Mouse (Mus musculus): Measurements from ENCODE around the gene Gm49388.

Gm49388 gene

DNA sequence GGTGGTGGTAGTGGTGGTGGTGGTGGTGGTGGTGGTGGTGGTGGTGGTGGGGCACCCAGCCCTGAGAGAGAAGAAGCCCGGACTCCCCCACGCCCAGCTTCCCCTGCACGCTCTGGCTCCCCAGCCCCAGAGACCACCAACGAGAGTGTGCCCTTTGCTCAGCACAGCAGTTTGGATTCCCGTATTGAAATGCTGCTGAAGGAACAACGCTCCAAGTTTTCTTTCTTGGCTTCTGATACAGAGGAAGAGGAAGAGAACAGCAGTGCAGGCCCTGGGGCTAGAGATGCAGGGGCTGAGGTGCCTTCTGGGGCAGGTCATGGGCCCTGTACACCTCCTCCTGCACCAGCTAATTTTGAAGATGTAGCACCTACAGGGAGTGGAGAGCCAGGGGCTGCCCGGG lies at the start of gene Gm49388:
Gm49388 (plus strand) TSS at position 301 of the 400 bp plus-strand sequence.
- DNase-seq (ENCODE audit: low spot score) = no peak

DNA sequence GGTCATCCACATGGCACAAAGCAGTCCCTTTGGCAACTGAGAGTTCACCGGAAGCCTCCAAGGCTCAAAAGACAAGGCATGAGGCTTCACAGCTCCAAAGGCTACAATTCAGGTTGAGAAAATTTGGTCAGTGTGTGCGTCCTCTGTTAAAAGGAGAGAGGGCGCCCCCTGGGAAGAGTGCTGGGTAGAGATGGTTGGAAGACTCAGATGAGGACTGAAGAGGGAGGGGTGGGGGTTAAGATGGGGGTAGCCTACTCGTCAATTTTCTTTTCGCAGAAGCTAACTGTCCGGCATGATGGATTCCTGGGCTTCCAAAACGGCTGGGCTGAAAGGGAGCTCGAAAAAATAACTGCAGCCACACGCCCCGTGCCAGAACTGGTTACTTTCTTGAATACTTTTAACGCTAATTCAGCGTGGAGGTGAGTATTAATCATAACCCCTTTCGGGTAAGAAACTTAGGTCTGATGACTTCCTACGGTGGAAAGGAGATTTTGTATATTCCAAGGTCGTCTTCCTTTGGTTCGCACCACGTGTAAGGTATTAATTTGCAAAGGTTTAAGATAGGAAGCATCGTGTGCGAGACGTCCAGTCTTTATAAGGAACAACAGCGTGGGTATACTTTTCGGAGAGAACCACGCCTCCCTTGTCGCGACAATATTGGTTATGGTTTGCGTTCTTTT lies 40.9 kb upstream of the Gm49388 start, which contains the start of gene Fbxl19:
Fbxl19 (plus strand) TSS at position 178 of the 680 bp plus-strand sequence.
- DNase-seq (ENCODE audit: low spot score) = no peak

DNA sequence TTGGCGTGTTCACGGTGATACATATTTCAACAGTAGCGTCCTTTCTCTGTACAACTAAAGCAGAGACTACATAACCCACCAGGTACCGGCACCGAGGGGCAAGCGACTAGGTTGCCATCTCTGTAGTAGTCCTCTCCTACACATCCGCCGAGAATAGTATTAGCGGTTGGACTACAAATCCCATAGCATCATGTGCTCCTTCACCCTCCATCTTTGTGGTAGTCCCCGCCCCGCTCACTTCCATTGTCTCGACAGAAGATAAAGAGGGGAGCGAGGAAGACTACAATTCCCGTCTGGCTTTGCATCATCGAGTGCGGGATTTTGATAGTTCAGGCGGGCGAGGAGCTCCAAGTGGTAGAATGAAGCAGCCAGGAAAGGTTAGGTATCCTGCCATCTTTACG lies 40.2 kb upstream of the Gm49388 start:
- peak; percentile 55 for DNase-seq (ENCODE audit: low spot score)

DNA sequence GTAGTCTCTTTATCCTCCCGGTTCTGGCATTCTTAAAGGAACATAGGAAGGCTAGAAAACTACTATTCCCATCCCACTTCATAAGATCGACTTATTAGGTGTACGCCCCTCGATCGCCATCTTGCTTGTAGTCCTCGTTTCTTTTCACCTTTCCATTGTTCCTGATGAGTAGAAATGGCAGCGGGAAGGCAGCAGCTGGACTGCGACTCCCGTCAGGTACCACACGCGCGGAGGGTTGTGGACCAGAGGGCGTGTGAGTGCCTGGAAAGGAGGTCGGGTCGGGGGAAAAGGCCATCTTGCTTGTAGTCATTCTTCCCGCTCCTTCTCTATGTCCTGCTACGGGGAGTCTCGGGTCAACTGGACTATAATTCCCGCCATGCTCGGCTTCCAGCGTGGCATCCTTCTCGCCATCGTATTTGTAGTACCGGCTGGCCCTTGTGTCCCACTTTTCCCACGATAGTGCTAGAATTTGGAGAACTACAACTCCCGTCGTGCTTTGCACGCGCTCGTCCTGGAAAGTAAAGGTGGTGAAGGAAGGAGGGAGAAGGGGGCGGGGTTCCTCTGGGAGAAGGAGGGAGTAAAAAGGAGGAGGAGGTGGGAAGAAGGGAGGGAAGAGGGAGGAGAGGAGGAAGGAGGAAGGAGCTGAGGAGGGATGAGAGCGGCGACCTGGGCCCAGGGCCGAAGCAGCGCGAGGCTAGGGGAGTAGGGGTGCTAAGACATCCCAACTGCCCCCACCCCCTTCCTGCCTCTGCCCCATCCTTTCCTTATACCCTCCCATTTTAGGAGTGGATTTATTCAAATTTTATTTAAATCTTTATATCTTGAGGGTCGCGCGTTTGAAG lies 39.5 kb upstream of the Gm49388 start:
- peak; percentile 72 for DNase-seq (ENCODE audit: low spot score)

DNA sequence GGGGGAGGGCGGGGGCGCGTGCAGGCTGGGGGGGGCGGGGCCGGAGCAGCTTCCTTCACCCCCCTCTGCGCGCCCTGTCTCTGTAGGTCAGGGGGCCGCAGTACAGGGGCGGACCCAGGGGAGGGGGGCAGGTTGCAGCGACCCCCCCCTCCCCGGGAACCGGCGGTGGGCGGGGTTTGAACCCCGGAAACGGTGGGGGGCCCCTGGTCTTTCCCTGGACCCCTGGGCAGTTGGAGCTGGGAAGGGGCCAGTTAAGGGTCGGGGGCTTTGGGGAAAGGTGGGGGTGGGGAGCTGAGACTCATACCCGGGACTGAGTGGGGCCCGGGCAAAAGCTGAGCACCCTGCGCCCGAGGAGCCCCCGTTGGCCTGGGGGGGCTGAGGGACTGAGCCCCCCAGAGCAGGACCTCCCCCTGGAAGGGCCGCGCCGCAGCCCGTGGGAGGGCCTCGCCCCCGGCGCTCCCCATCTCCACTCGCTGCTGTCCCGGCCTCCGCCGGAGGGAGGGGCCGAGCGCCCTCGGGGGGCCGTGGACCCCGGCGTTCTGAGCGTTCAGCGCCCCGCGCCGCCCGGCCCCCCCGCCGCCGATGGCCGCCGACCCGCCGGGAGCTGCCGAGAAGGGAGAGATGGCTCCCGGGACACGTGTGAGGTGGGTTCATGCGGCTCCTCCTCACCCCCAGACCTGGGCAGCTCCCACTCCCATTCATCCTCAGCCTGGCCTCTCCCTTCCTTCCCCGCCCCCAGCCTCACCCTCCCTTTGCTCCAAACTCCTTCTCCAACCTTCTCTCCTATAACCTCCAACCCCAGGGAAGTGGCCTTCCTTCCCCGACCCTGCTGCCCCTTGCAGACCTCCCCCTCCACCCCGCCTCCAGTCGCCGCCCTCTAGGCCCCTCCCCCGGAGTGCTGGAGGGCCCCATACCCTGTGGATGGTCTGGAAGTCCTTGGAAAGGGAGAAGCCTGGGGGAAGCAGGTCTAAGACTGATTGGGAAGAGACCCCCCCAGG lies 38.6 kb upstream of the Gm49388 start:
- DNase-seq (ENCODE audit: low spot score) = no peak

DNA sequence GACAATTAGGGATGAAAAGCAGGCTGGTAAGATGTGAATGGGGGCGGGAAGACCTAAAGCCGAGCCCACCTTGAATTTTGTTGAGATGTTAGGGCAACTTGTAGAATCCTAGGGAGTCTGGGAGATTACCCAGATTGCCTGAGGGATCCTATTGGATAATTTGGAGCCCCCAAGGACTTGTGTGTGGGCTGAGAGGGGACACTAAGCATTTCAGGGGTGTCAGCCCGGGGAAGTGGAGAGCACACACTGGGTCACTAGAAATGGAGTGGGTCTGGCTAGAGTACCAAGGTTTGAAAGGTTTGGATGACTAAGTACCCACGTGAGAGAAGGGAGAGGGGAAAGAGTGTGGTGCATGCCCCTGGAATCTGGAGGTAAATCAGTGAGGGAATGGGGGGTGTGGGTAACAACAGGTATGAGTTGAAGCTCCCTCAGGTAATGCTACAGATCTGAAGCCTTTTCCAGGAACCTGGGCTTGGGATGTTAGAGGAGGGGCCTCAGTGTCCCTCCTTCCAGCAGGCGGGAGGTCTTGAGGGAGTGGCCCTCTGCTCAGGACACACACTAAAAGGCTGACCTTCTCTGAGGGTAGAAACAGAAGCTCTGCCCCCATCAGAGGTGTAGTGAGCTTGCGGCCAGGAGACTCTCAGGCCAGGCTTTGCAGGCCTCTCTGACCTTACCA lies 37.7 kb upstream of the Gm49388 start:
- no peak for DNase-seq (ENCODE audit: low spot score)

- DNase-seq (ENCODE audit: low spot score) = no peak
Observed at GRCm38 (mm10) chr7:127748235-127748560, 37.2 kb upstream of the Gm49388 start.

GRCm38 (mm10) chr7:127750131-127751127 lies 35.0 kb upstream of the Gm49388 start:
- no peak for DNase-seq (ENCODE audit: low spot score)

DNA sequence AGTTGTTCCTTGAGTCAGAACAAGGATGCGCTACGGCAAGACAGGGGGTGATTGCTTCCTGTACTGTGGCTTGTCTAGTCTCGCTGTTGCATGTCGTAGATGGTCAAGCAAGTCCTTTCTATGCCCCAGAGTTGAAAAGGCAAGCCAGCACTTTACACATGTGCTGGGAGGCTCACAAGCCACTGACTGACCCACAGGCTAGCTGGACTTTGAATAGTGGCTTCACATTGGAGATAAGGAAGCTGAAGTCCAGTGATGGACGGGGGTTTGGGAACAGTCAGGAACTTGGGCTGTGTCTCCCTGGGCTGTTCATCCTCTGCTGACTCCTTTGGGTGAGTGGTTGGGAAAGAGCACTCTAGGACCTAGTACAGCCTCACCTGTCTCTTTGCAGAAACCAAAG lies 33.8 kb upstream of the Gm49388 start:
- no peak for DNase-seq (ENCODE audit: low spot score)

DNA sequence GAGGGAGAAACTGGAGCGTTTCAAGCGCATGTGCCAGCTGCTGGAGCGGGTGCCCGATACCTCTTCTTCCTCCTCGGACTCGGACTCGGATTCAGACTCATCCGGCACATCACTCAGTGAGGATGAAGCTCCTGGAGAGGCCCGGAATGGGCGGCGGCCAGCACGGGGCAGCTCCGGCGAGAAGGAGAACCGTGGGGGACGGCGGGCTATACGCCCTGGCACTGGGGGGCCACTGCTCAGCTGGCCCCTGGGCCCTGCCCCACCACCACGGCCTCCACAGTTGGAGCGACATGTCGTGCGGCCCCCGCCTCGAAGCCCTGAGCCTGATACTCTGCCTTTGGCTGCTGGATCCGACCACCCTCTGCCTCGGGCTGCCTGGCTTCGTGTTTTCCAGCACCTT lies 33.3 kb upstream of the Gm49388 start:
- DNase-seq (ENCODE audit: low spot score) = no peak

GRCm38 (mm10) chr7:127753158-127753557 lies 32.2 kb upstream of the Gm49388 start:
- DNase-seq (ENCODE audit: low spot score) = no peak

DNA sequence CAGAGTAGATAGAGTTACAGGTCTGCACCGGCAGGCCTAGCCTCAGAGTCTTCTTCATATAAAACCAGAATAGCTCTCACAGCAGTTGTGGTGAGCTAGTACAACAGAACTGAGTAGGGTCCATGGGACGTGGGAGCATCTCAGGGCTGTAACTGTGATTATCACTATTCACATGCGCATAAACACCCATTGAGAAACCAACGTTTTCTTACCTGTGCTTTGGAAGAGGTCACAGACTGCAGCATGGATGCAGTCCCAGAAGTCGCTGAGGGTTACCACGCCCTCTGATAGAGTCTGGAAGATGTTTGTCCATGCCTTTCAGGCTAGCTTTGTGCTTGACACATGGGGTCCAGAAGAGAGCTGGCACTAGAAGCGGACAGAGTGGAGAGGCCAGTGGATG lies 31.7 kb upstream of the Gm49388 start:
- DNase-seq (ENCODE audit: low spot score) = no peak

DNA sequence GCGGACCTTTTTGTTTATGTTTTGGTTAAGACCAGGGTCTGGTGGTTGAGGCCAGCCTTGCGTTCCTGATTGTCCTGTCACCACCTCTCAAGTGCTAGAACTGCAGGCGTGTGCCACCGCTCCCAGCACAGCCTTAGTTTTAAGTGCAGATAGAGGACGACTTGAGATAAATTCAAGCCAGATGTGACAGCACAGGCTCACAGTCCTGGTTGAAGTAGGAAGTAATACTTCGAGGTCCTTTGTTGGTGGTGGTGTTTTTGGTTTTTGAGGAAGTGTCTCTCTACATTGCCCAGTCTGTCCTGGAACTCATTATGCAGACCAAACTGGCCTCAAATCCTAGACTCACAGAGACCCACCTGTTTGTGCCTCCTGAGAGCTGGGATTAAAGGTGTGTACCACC lies 25.7 kb upstream of the Gm49388 start:
- DNase-seq (ENCODE audit: low spot score) = no peak

GRCm38 (mm10) chr7:127760478-127760877 lies 24.9 kb upstream of the Gm49388 start:
- DNase-seq (ENCODE audit: low spot score) = no peak

GRCm38 (mm10) chr7:127761026-127761425 lies 24.4 kb upstream of the Gm49388 start:
- DNase-seq (ENCODE audit: low spot score) = no peak

- no peak for DNase-seq (ENCODE audit: low spot score)
Observed at GRCm38 (mm10) chr7:127763642-127764041, 21.8 kb upstream of the Gm49388 start.

- no peak for DNase-seq (ENCODE audit: low spot score)
Observed at GRCm38 (mm10) chr7:127765756-127766155, 19.7 kb upstream of the Gm49388 start.

- DNase-seq (ENCODE audit: low spot score) = no peak
Observed at GRCm38 (mm10) chr7:127766851-127767609, 18.4 kb upstream of the Gm49388 start.

DNA sequence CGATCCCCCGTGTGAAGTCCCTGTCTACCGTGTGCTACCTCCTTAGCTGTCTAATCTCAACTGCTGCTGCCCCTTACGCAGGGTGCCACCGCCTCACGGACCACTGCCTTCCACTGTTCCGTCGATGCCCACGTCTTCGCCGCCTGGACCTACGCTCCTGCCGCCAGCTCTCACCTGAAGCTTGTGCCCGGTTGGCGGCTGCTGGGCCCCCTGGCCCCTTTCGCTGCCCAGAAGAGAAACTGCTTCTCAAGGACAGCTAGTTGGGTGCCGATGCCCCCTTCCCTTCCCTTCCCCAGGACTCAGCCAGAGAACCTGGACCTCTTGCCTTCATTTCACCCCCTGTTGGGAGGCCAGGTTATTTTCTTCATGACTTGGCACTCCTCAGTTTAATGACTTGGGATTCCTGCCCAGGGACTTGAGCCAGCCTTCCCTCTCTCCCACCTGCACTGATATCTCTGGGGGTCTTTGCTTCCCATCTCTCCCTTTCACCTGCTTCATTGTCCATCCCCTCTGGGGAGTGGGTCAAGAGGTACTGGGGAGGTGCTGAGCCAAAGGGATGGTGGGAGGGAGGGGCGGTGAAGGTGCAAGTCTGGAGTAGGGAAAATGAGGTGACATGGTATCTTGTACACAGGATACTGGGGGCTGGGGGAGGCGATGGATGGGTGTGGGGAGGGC lies 17.6 kb upstream of the Gm49388 start:
- DNase-seq (ENCODE audit: low spot score) = no peak

Data from ovary, postnatal 10 days (tissue).